Mouse (Mus musculus) megakaryocyte, embryonic 14.5 days (primary cell): Measurements from ENCODE around the gene Cacna1e.

ENCODE experiments used
- FLI1 ChIP-seq: IDR thresholded peaks from 2 replicates; pipeline ENCODE4 v1.6.1; 2012; ENCODE audit warnings: low read length, inconsistent platforms, mixed read lengths
- GATA1 ChIP-seq: IDR thresholded peaks from 3 replicates; pipeline ENCODE4 v1.6.1; 2012; ENCODE audit warnings: mixed read lengths, low read length, inconsistent platforms, borderline replicate concordance

GRCm38 (mm10) chr1:154520715-154521114 is 363.6 kb downstream of the Cacna1e start:
- TF ChIP-seq GATA1 = no peak
- TF ChIP-seq FLI1 = no peak
